Mouse (Mus musculus) frontal cortex, postnatal 36 days (tissue): ENCODE measurements around the gene Crtc3.

Experiments used
- DNase-seq, 2 experiments: peaks; one replicate each; pipeline ENCODE4 v3.0.0; 2022; ENCODE audit warnings: low spot score in 2 of 2

The Crtc3 gene

DNA sequence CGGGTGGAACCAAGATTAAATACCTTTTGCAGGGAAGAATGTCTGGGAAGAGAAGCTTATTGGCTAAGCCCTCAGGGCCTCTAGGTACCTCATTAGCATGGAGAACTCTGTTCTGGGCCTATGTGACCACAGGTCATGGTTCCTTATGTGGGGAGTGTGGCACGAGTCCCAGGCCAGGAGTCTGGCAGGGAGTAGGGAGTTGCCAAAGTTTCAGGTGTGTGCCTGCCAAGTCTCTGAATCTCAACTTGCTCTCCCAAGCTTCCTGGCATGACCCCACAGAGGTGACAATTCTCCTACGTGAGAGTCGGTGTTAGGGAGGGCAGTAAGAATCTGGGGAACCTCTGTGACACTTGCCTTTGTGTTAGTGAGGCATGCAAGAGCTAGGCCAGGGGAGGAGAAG lies 131.5 kb downstream of the Crtc3 start:
- no peak for DNase-seq

DNA sequence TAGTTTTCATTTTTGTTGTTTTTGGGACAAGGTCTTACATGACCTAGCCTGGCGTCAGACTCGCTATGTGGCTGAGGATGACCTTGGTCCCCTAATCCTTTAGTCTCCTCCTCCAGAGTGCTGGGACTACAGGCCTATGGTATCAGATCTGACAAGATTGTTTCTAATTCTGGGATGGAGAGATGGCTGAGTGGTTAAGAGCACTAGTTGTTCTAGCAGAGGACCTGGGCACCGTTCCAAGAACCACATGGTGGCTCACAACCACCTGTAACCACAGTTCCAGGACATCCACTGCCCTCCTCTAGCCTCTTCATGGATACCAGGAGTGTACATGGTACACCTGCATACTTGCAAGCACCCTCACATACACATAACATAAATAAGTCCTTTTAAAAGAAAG lies 132.5 kb downstream of the Crtc3 start:
- no peak for DNase-seq

DNA sequence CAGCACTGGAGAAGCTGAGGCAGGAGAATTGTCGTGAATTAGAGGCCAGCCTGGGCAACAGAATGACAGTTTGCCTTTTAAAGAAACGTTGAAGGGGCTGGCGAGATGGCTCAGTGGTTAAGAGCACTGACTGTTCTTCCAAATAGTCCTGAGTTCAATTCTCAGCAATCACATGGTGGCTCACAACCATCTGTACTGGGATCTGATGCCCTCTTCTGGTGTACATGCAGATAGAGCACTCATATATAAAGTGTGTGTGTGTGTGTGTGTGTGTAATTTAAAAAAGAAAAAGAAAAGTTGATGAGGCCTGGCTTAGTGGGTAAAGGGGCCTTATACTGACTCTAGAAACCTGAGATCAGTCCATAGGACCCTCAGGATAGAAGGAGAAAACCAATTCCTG lies 133.5 kb downstream of the Crtc3 start:
- no peak for DNase-seq

DNA sequence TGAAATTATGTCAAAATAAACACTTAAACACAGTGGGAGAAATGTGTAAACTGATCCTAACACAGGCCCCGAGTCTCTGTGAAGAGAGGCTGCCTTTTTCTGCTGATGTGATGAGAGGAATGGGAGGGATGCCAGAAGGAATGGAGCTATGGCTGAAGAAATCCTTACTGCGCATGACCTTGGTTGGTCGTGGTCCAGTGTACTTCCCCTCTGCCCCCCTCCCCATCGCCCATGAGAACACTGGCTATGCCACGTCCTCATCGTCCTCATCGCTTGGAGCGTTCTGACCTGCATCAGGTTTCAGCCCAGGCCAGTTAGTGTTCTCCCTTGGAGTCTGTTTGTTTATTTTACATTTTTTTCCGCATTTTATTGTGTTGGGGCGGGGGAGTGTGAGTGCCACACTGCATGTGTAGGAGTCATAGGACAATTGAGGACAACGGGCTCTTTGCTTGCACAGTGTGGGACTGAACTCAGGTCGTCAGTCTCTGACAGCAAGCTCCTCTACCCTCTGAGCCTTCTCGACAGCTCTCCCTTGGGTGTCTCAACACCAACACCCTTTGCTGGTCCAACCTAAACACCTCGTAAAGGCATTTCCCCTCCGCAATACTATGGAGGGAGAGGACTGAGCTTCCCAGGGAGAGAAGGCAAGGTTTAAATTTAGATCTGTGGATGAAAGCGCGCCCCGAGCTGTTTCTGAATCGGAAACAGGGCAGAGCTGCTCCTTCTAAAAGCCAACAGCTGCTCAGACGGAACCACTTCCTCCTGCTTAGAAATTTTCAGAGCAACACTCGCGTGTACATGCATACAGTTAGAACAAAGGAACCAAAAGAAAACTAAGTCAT lies 134.3 kb downstream of the Crtc3 start:
- peak; percentile 40 to 54 for DNase-seq

DNA sequence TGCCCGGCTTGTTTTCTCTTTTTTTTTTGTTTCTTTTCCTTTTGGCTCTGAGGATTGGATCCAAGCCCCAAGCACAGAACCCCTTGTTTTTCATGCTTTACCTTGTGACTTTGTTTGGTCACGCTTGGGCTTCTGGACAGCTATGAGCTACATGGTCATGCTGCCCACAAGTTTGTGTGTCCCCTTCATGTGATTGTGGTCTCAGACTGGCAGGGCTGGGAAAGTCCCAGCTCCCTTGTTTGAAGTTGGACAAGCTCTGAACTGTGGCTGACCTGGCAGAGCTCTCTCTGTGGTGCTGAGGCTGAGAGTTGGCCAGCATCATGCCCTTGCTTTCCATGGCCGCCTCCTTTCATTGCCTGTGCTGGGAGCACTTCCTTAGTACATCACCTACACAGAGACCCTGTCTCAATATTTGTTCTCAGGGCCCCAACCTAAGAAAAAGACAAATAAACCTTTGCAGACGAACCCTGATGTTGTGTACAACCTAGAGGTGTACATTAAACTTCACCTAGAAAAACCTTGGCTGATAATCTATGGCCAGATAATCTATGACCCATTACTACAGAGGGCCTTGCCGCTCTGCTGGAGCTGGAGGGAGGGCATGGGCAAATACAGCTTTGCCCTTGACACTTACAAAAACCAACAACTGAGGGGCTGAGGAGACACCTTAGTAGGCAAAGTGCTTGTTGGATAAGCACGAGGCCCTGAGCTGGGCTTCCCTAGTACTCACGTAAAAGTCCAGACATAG lies 140.0 kb downstream of the Crtc3 start:
- DNase-seq = no peak

DNA sequence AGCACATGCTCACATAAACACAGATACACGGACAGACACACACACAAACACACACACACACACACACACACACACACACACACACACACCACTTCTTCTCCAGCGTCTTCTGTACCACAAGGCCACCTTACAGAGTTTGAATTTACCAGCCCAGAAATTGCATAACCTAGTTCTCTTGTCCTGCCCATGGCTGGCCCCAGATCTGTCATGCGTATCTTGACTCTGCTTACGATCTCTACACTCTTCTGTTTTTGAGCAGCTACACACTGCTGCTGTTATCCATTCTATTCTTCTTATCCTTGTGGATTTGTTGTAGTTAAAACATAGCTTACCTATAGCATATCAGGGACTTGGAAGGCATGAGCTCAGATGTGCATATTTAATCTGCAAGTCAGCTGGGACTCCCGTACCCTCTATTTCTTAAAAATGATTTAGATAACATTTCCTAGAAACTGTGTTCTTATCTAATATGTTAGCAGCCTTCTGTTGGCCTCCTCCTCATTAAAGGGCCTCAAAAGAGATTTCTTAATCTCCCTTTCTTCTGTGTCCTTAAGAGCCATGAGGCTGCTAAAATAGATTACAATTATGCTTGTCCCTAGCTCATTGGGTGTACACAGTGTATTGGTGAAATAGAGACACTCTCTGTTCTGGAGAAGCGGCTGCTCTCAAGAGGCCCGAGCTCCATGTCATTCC lies 146.4 kb downstream of the Crtc3 start:
- DNase-seq = no peak

DNA sequence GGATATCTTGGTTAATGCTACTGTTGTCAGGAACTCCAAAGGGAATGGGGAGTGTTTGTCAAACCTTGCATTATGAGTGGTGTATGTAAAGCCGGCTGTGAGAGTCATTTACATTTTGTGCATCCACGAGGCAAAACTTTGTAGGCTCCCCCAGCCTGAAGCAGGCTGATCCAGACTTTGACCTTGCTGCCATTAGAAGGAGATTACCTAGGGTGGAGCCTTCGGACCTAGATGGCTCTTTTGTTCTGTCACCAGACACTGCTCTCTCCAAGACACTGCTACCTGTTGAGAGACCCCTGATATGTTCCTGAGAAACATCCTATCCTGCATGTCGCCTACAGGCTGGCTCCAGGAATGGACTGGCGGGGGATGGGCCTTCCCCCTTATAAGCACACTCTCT lies 149.1 kb downstream of the Crtc3 start:
- no peak for DNase-seq
